Mouse (Mus musculus): ENCODE results near the gene Cdiptos. TPM values are rescaled to one million over a fixed set of nuclear protein-coding genes. Genes with fewer than 3 reads are reported as not detected.

Gene Cdiptos
- polyA plus RNA-seq, 1 experiment from 2014 or later = 0.50 TPM

GRCm38 (mm10) chr7:127018416-127019305 lies 42.8 kb upstream of the Cdiptos start:
- Histone ChIP-seq H3K4me3 (peak overlapping the region; percentile 86), H3K27ac (replicated peaks) (peak overlapping the region; percentile 97), H3K4me1 (peaks cover 95% of the 10 kb centered on the region), H3K36me3 (replicated peaks) (peaks cover 52% of the 10 kb centered on the region), H3K27me3 (replicated peaks; ENCODE audit: low read depth, poor library complexity, severe bottlenecking) (no peaks in the 10 kb centered on the region), H3K9me3 (no peaks in the 10 kb centered on the region)
- 70% methylated on average over 15 of the region's 15 CpGs for WGBS
- no peak for DNase-seq (ENCODE audit: low spot score)

- Histone ChIP-seq H3K4me1 (peaks cover 88% of the 10 kb centered on the region), H3K27me3 (replicated peaks; ENCODE audit: low read depth, poor library complexity, severe bottlenecking) (no peaks in the 10 kb centered on the region), H3K4me3 (peak overlapping the region; percentile 35; the same call in 1 of the 2 replicates), H3K9me3 (no peaks in the 10 kb centered on the region), H3K27ac (replicated peaks) (peak overlapping the region; percentile 97), H3K36me3 (replicated peaks) (peaks cover 52% of the 10 kb centered on the region)
- no peak for DNase-seq (ENCODE audit: low spot score)
- WGBS = 56% methylated on average over 6 of the region's 6 CpGs
Measured at GRCm38 (mm10) chr7:127017950-127018345, 42.0 kb upstream of the Cdiptos start.

- H3K4me3 ChIP-seq = peak within 1 kb of the TSS; percentile 89
- H3K36me3 ChIP-seq (replicated peaks) = peaks cover 52% of the 10 kb centered on the region
- peaks cover 81% of the 10 kb centered on the region for H3K4me1 ChIP-seq
- 5% methylated on average over 39 of the region's 39 CpGs for WGBS
- peak within 1 kb of the TSS; percentile 97 for H3K27ac ChIP-seq (replicated peaks)
- no peaks in the 10 kb centered on the region for H3K27me3 ChIP-seq (replicated peaks; ENCODE audit: low read depth, poor library complexity, severe bottlenecking)
- DNase-seq (ENCODE audit: low spot score) = peak; percentile 98
- no peaks in the 10 kb centered on the region for H3K9me3 ChIP-seq
Measured at GRCm38 (mm10) chr7:127016971-127017949, 41.4 kb upstream of the Cdiptos start, which contains the start of gene Pagr1a. Gene Pagr1a (minus strand): TSS chr7:127017352.

GRCm38 (mm10) chr7:127016486-127016938 lies 40.6 kb upstream of the Cdiptos start:
- Histone ChIP-seq H3K9me3 (no peaks in the 10 kb centered on the region), H3K4me3 (peak overlapping the region; percentile 89), H3K36me3 (replicated peaks) (peaks cover 51% of the 10 kb centered on the region), H3K27ac (replicated peaks) (peak overlapping the region; percentile 97), H3K4me1 (peaks cover 77% of the 10 kb centered on the region), H3K27me3 (replicated peaks; ENCODE audit: low read depth, poor library complexity, severe bottlenecking) (no peaks in the 10 kb centered on the region)
- under 1% methylated on average over 22 of the region's 22 CpGs for WGBS
- DNase-seq (ENCODE audit: low spot score) = no peak

GRCm38 (mm10) chr7:127016481-127016485 lies 40.4 kb upstream of the Cdiptos start, which contains the start of gene Pagr1b:
Gene Pagr1b (minus strand): TSS chr7:127016484.
- no peak for DNase-seq (ENCODE audit: low spot score)
- H3K4me1 ChIP-seq = peaks cover 76% of the 10 kb centered on the region

GRCm38 (mm10) chr7:127016081-127016480 lies 40.2 kb upstream of the Cdiptos start:
- Histone ChIP-seq H3K4me3 (peak overlapping the region; percentile 89), H3K27ac (replicated peaks) (peak overlapping the region; percentile 97), H3K4me1 (peaks cover 74% of the 10 kb centered on the region), H3K27me3 (replicated peaks; ENCODE audit: low read depth, poor library complexity, severe bottlenecking) (no peaks in the 10 kb centered on the region), H3K36me3 (replicated peaks) (peaks cover 53% of the 10 kb centered on the region), H3K9me3 (no peaks in the 10 kb centered on the region)
- peak; percentile 67 for DNase-seq (ENCODE audit: low spot score)
- under 1% methylated on average over 10 of the region's 10 CpGs for WGBS

More at GRCm38 (mm10) chr7:127016481-127016485, 40.4 kb upstream of the Cdiptos start, which contains the start of gene Pagr1b:
- Histone ChIP-seq H3K27ac (replicated peaks) (peak within 1 kb of the TSS; percentile 97), H3K27me3 (replicated peaks; ENCODE audit: low read depth, poor library complexity, severe bottlenecking) (no peaks in the 10 kb centered on the region), H3K36me3 (replicated peaks) (peaks cover 52% of the 10 kb centered on the region), H3K4me3 (peak within 1 kb of the TSS; percentile 89), H3K9me3 (no peaks in the 10 kb centered on the region)

GRCm38 (mm10) chr7:127014993-127015392 lies 39.1 kb upstream of the Cdiptos start:
- Histone ChIP-seq H3K4me3 (peak overlapping the region; percentile 89), H3K27me3 (replicated peaks; ENCODE audit: low read depth, poor library complexity, severe bottlenecking) (no peaks in the 10 kb centered on the region), H3K27ac (replicated peaks) (peak overlapping the region; percentile 97), H3K9me3 (no peaks in the 10 kb centered on the region), H3K4me1 (peaks cover 63% of the 10 kb centered on the region), H3K36me3 (replicated peaks) (peaks cover 57% of the 10 kb centered on the region)
- DNase-seq (ENCODE audit: low spot score) = no peak
- 93% methylated on average over 12 of the region's 12 CpGs for WGBS

GRCm38 (mm10) chr7:127014320-127014719 lies 38.4 kb upstream of the Cdiptos start, which contains the start of gene Mvp:
Gene Mvp (minus strand): TSS chr7:127014621.
- peak within 1 kb of the TSS; percentile 89 for H3K4me3 ChIP-seq
- peaks cover 51% of the 10 kb centered on the region for H3K36me3 ChIP-seq (replicated peaks)
- no peaks in the 10 kb centered on the region for H3K27me3 ChIP-seq (replicated peaks; ENCODE audit: low read depth, poor library complexity, severe bottlenecking)
- 53% methylated on average over 11 of the region's 11 CpGs for WGBS
- no peaks in the 10 kb centered on the region for H3K9me3 ChIP-seq
- H3K4me1 ChIP-seq = peaks cover 56% of the 10 kb centered on the region
- H3K27ac ChIP-seq (replicated peaks) = peak within 1 kb of the TSS; percentile 97
- peak; percentile 61 for DNase-seq (ENCODE audit: low spot score)

- Histone ChIP-seq H3K36me3 (replicated peaks) (peaks cover 51% of the 10 kb centered on the region), H3K4me1 (peaks cover 47% of the 10 kb centered on the region), H3K9me3 (no peaks in the 10 kb centered on the region), H3K27me3 (replicated peaks; ENCODE audit: low read depth, poor library complexity, severe bottlenecking) (no peaks in the 10 kb centered on the region), H3K4me3 (0 out of 2 replicates have a peak overlapping the region, but pooled peaks have one; percentile 89), H3K27ac (replicated peaks) (no peak overlapping the region)
- DNase-seq (ENCODE audit: low spot score) = no peak
- 96% methylated on average over 6 of the region's 6 CpGs for WGBS
Measured at GRCm38 (mm10) chr7:127013385-127013784, 37.5 kb upstream of the Cdiptos start.

- WGBS = 95% methylated on average over 10 of the region's 10 CpGs
- H3K4me3 ChIP-seq = 0 out of 2 replicates have a peak overlapping the region, but pooled peaks have one; percentile 6
- peaks cover 41% of the 10 kb centered on the region for H3K4me1 ChIP-seq
Measured at GRCm38 (mm10) chr7:127012845-127013244, 36.9 kb upstream of the Cdiptos start.

GRCm38 (mm10) chr7:127012374-127012773 lies 36.5 kb upstream of the Cdiptos start:
- WGBS = 90% methylated on average over 6 of the region's 6 CpGs
- DNase-seq (ENCODE audit: low spot score) = no peak
- H3K27ac ChIP-seq (replicated peaks) = no peak overlapping the region
- peaks cover 36% of the 10 kb centered on the region for H3K4me1 ChIP-seq
- H3K4me3 ChIP-seq = no peak overlapping the region
- H3K9me3 ChIP-seq = no peaks in the 10 kb centered on the region
- H3K27me3 ChIP-seq (replicated peaks; ENCODE audit: low read depth, poor library complexity, severe bottlenecking) = no peaks in the 10 kb centered on the region
- peaks cover 51% of the 10 kb centered on the region for H3K36me3 ChIP-seq (replicated peaks)

More at GRCm38 (mm10) chr7:127012845-127013244, 36.9 kb upstream of the Cdiptos start:
- H3K27ac ChIP-seq (replicated peaks) = no peak overlapping the region
- H3K9me3 ChIP-seq = no peaks in the 10 kb centered on the region
- no peak for DNase-seq (ENCODE audit: low spot score)
- no peaks in the 10 kb centered on the region for H3K27me3 ChIP-seq (replicated peaks; ENCODE audit: low read depth, poor library complexity, severe bottlenecking)
- peaks cover 51% of the 10 kb centered on the region for H3K36me3 ChIP-seq (replicated peaks)

- Histone ChIP-seq H3K36me3 (replicated peaks) (peaks cover 51% of the 10 kb centered on the region), H3K27ac (replicated peaks) (no peak overlapping the region), H3K9me3 (no peaks in the 10 kb centered on the region), H3K27me3 (replicated peaks; ENCODE audit: low read depth, poor library complexity, severe bottlenecking) (no peaks in the 10 kb centered on the region), H3K4me3 (no peak overlapping the region), H3K4me1 (peaks cover 32% of the 10 kb centered on the region)
- WGBS = 78% methylated on average over 2 of the region's 2 CpGs
- DNase-seq (ENCODE audit: low spot score) = no peak
Measured at GRCm38 (mm10) chr7:127011717-127012116, 35.8 kb upstream of the Cdiptos start.
